Mouse (Mus musculus): ENCODE data around the gene Stab2. TPM values are rescaled to one million over a fixed set of nuclear protein-coding genes. Genes with fewer than 3 reads are reported as not detected.

Gene Stab2
- polyA plus RNA-seq, 1 experiment, result 0.16 TPM

DNA sequence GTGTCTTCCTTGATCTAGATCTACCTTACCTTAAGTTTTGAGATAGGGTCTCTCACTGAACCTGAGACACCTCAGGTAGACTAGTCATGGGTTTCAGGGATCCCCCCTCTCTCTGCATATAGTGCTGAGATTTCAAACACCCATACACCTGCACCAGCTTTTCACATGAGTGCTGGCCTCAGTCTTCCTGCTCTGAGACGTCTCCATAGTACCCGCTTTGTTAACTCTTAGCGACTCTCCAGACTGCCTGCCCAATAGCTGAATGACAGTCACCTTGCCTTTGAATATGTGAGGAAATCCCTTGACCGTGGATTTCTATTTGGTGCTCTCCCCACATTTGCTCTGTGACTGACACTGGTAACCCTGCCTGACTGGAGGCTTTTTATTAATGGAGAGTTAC lies 213.6 kb downstream of the Stab2 start:
- no peak for DNase-seq (ENCODE audit: low read depth)
- TF ChIP-seq POLR2A (IDR thresholded peaks at IDR 0.05; ENCODE audit: borderline replicate concordance, extremely low read depth, insufficient read depth, insufficient read length, poor library complexity, severe bottlenecking) (no peak), CTCF (IDR thresholded peaks at IDR 0.05; ENCODE audit: borderline replicate concordance, extremely low read depth, insufficient read depth, insufficient read length) (no peak)

DNA sequence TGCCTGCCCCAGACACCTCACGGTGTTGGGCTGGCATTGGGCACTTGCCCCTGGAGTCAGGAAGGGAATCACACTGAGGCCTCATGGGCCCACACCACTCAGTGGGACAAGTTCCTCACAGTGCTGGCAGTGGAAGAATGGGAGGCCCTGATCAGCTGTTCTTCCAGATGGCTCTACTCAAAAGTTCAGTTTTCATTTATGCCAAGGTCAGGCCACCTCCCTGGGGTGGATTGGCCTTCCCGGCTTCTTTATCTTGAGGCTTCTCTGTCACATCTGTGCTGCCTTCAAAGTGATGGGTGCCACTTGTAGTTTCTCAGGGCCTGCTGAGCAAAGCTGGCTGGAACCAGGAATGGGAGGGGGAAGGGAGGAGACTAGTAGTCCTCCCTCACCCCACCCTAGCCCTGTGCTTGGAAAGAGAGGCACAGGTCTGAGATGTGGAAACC lies 214.3 kb downstream of the Stab2 start:
- TF ChIP-seq POLR2A (IDR thresholded peaks at IDR 0.05; ENCODE audit: borderline replicate concordance, extremely low read depth, insufficient read depth, insufficient read length, poor library complexity, severe bottlenecking) (no peak), CTCF (IDR thresholded peaks at IDR 0.05; ENCODE audit: borderline replicate concordance, extremely low read depth, insufficient read depth, insufficient read length) (no peak)
- no peak for DNase-seq (ENCODE audit: low read depth)

DNA sequence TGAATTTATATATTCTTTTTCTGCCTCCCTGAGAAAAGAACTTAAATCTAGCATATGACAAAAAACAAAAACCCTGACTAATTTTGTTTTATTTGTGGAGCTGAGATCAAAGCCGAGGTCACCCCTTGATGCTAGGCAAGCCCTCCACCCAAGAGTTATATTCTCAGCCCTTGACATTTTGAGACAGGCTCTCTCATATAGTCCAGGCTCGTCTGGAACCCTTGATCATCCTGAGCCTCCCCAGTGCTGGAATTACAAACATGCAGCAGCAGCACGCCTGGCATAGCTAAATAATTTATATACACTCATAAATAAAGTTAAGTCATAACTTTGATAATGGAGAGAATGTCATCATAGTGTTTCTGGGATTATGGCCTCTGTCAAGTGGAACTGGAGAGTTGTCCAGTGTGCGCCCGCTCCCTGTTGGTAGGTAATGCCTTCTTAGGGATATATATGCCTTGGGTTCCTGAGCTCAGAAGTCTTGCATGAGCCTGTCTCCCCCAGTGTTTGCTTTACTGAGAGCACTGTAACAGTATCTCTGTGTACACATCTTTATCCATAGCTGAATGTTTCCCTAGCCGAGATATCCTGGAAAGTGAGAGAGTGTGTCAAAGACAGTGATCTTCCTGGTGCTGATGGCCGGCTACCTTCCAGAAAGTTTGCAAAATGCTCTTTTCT lies 216.2 kb downstream of the Stab2 start:
- TF ChIP-seq POLR2A (IDR thresholded peaks at IDR 0.05; ENCODE audit: borderline replicate concordance, extremely low read depth, insufficient read depth, insufficient read length, poor library complexity, severe bottlenecking) (no peak), CTCF (IDR thresholded peaks at IDR 0.05; ENCODE audit: borderline replicate concordance, extremely low read depth, insufficient read depth, insufficient read length) (no peak)
- no peak for DNase-seq (ENCODE audit: low read depth)

Other genes with a start within 250 kb of the Stab2 start
- 0.06 TPM in 1 of 2 replicates, not detected in the other for gene Gm49358, start 244.1 kb downstream of the Stab2 start, polyA plus RNA-seq (2012; rRNA removed)
- gene Nt5dc3, start 229.0 kb downstream of the Stab2 start, polyA plus RNA-seq (2012; rRNA removed), result 37.5 and 47.7 TPM in 2 replicates
- gene 1700113H08Rik, start 50.0 kb upstream of the Stab2 start, polyA plus RNA-seq (2012; rRNA removed), result 0.19 and 0.29 TPM in 2 replicates